ENCODE assay signal across 23 mouse cellular contexts in genomic region chr6:54076625-54077024, GRCm38 (mm10). TPM values are rescaled to one million over a fixed set of nuclear protein-coding genes. Genes with fewer than 3 reads are reported as not detected.
DNase-seq lines count a peak whose midpoint lies in the region; ATAC-seq lines count a peak whose summit lies in the region.
"Had no signal": no experiment of that assay in that cellular context is flagged by ENCODE, and none has a peak within 500 bp of the region (broad histone marks: within the 10 kb centered on the region; RNA-seq: fewer than 3 reads in every experiment).

No protein-coding gene starts in this region.

- peak; percentile 73 for ATAC-seq in frontal cortex, adult (ENCODE audit: low TSS enrichment)
- peak; percentile 33; the same call in 1 of the 2 replicates for ATAC-seq in megakaryocyte progenitor cell, adult 5-6 weeks (replicated peaks; ENCODE audit: poor library complexity)
- ATAC-seq: CD4-positive, CD25-positive, alpha-beta regulatory T cell, adult 4 months; forebrain, embryonic 14.5 days; hindbrain, postnatal 0 days; inflammation-experienced regulatory T-cells, adult 6 months; intestine, embryonic 16.5 days had no signal

- no peak for DNase-seq in frontal cortex, adult 2 months (ENCODE audit: extremely low spot score in 1 of 2, low spot score in 1 of 2)
- peak; percentile 21 for DNase-seq in right cerebral cortex, adult 18-20 months
- no peak for DNase-seq in right cerebral cortex, postnatal 25 days
- no peak for DNase-seq in adipocyte (ENCODE audit: low spot score)
- DNase-seq: adrenal gland, adult 8-10 months; adrenal gland, postnatal 36 days; cerebellum, adult 11 months; cerebellum, adult 8-10 months; cerebellum, postnatal 14 days; gastrocnemius, adult 2 months; gastrocnemius, postnatal 14 days; heart, adult 18-20 months; heart, postnatal 14 days; heart, postnatal 4 days; kidney, adult 18-20 months had no signal

RNA-seq across cellular contexts. Expression of gene Chn2, which starts 37.3 kb away (rescaled TPM):
- polyA plus RNA-seq in frontal cortex, adult 2 months (2012; rRNA removed) = 47.0 and 52.9 TPM in 2 replicates
- total RNA-seq in megakaryocyte progenitor cell, adult 5-6 weeks (2015) = 7.5 and 10.9 TPM in 2 replicates
- total RNA-seq in megakaryocyte progenitor cell, adult 5-6 weeks (2017) = 8.0 and 9.5 TPM in 2 replicates
- total RNA-seq: MEL had no signal
